Mouse (Mus musculus): ENCODE results near the gene Mrps18c.

- TF ChIP-seq CTCF (IDR thresholded peaks at IDR 0.05; ENCODE audit: extremely low read depth, insufficient read depth, insufficient read length, insufficient replicate concordance) (no peak), POLR2A (IDR thresholded peaks at IDR 0.05; ENCODE audit: low read depth, low read length) (no peak)
Observed at GRCm38 (mm10) chr5:100787527-100787926, 10.9 kb upstream of the Mrps18c start.

Data from spleen, adult 2 months (tissue).